Mouse (Mus musculus): ENCODE data around the gene Ptprd. TPM values are rescaled to one million over a fixed set of nuclear protein-coding genes. Genes with fewer than 3 reads are reported as not detected.
"Not testable (repeated sequence)": the region's sequence is repeated elsewhere in the genome, so short reads cannot be mapped to it uniquely, and the experiment has no call there.

Ptprd gene
- polyA plus RNA-seq, 1 experiment: 1.2 TPM

DNA sequence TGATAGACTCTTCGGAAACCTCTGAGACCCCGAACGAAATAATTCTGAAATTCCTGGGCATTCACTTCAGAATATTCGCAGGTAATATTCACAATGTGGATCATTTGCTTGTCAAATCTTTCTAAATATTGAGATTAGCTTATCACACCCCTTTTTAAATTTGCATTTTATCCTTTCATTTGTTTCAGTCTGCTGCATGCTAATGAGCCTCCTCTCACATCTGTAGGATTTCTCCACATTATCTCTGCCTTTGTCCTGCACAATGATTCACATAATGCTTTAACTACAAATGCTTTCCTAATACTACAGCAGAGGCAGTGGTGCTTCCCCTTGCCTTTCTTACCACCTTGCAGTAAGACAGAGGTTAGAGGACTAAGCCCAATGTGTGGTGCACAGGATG is 229.7 kb downstream of the Ptprd start:
- H3K36me3 ChIP-seq (ENCODE audit: control insufficient read depth, insufficient read depth): no peaks in the 10 kb centered on the region
- no peaks in the 10 kb centered on the region for H3K27me3 ChIP-seq (ENCODE audit: control insufficient read depth, insufficient read depth, insufficient read length)
- H3K79me2 ChIP-seq (ENCODE audit: control insufficient read depth, insufficient read depth): no peaks in the 10 kb centered on the region
- no peaks in the 10 kb centered on the region for H3K79me3 ChIP-seq (ENCODE audit: low read depth)
- no peak for TF ChIP-seq MAX (IDR thresholded peaks at IDR 0.05)
- TF ChIP-seq MYOG (IDR thresholded peaks at IDR 0.05; ENCODE audit: control insufficient read depth, extremely low read depth, insufficient read length): no peak
- no peak overlapping the region for H3ac ChIP-seq (ENCODE audit: control insufficient read depth, insufficient read length, low read depth)
- no peak overlapping the region for H3K4me3 ChIP-seq (ENCODE audit: insufficient read depth, poor library complexity, severe bottlenecking)

DNA sequence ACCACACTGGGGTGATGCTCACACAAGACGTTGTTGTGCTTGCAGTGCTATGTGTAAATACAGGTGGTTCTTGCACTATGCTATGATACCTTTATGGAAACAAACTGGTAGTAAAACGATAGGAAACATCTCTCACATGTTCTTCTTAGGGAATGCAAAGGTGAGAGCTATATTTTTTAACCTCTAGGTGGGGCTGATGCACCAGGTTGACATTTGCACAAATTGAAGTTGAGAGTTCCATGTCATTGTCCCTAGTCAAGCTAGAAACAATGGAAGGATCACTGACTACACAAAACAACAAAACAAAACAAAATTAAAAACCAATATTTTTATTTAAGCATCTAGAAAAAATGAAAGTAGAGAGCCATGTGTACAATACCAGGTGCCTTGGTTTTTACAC is 250.1 kb downstream of the Ptprd start:
- Histone ChIP-seq H3K4me3 (ENCODE audit: insufficient read depth, poor library complexity, severe bottlenecking) (no peak overlapping the region), H3K79me2 (ENCODE audit: control insufficient read depth, insufficient read depth) (no peaks in the 10 kb centered on the region), H3K36me3 (ENCODE audit: control insufficient read depth, insufficient read depth) (no peaks in the 10 kb centered on the region), H3K79me3 (ENCODE audit: low read depth) (no peaks in the 10 kb centered on the region), H3ac (ENCODE audit: control insufficient read depth, insufficient read length, low read depth) (no peak overlapping the region), H3K27me3 (ENCODE audit: control insufficient read depth, insufficient read depth, insufficient read length) (no peaks in the 10 kb centered on the region)
- no peak for TF ChIP-seq USF1 (IDR thresholded peaks at IDR 0.05; ENCODE audit: low read depth)
- no peak for TF ChIP-seq MAX (IDR thresholded peaks at IDR 0.05)
- no peak for TF ChIP-seq CTCF (IDR thresholded peaks at IDR 0.05; ENCODE audit: control insufficient read depth, insufficient read depth, insufficient read length)
- no peak for TF ChIP-seq MYOG (IDR thresholded peaks at IDR 0.05; ENCODE audit: control insufficient read depth, extremely low read depth, insufficient read length)
- no peak for TF ChIP-seq FOSL1 (IDR thresholded peaks at IDR 0.05; ENCODE audit: insufficient read depth, low read length, poor library complexity, severe bottlenecking)
- no peak for TF ChIP-seq CEBPB (IDR thresholded peaks at IDR 0.05; ENCODE audit: low read depth)
- no peak for TF ChIP-seq MYOD1 (IDR thresholded peaks at IDR 0.05; ENCODE audit: control insufficient read depth, insufficient read length, low read depth)

DNA sequence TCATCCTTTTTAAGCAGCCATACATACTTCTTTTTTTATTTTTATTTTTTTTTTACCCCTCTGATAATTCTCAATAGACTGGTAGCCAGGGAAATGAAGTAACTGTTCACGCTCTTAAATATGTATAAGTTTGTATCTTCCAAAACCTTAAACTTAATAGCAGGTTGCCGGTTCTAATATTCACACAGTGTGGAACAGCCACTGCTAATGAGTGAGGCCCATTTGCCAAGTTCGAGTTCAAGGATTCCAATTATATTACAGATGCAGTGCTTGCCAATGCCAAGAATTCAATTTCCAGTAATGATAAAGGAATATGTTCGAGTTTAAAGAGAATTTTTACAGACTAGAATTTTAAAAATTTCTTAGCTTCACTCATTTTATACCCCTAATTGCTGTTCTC is 322.3 kb downstream of the Ptprd start:
- Histone ChIP-seq H3K79me3 (ENCODE audit: low read depth) (no peaks in the 10 kb centered on the region), H3ac (ENCODE audit: control insufficient read depth, insufficient read length, low read depth) (no peak overlapping the region), H3K36me3 (ENCODE audit: control insufficient read depth, insufficient read depth) (no peaks in the 10 kb centered on the region), H3K79me2 (ENCODE audit: control insufficient read depth, insufficient read depth) (no peaks in the 10 kb centered on the region), H3K4me3 (ENCODE audit: insufficient read depth, poor library complexity, severe bottlenecking) (no peak overlapping the region), H3K27me3 (ENCODE audit: control insufficient read depth, insufficient read depth, insufficient read length) (no peaks in the 10 kb centered on the region)
- TF ChIP-seq MYOD1 (IDR thresholded peaks at IDR 0.05; ENCODE audit: control insufficient read depth, insufficient read length, low read depth) (no peak), MYOG (IDR thresholded peaks at IDR 0.05; ENCODE audit: control insufficient read depth, extremely low read depth, insufficient read length) (no peak), CEBPB (IDR thresholded peaks at IDR 0.05; ENCODE audit: low read depth) (no peak), FOSL1 (IDR thresholded peaks at IDR 0.05; ENCODE audit: insufficient read depth, low read length, poor library complexity, severe bottlenecking) (no peak), MAX (IDR thresholded peaks at IDR 0.05) (no peak)

GRCm38 (mm10) chr4:77880213-77880612 is 331.5 kb downstream of the Ptprd start:
- Histone ChIP-seq H3K36me3 (ENCODE audit: control insufficient read depth, insufficient read depth) (no peaks in the 10 kb centered on the region), H3K27me3 (ENCODE audit: control insufficient read depth, insufficient read depth, insufficient read length) (no peaks in the 10 kb centered on the region), H3K4me3 (ENCODE audit: insufficient read depth, poor library complexity, severe bottlenecking) (no peak overlapping the region), H3K79me3 (ENCODE audit: low read depth) (no peaks in the 10 kb centered on the region), H3K79me2 (ENCODE audit: control insufficient read depth, insufficient read depth) (no peaks in the 10 kb centered on the region), H3ac (ENCODE audit: control insufficient read depth, insufficient read length, low read depth) (no peak overlapping the region)
- TF ChIP-seq MAX (IDR thresholded peaks at IDR 0.05) (no peak), CEBPB (IDR thresholded peaks at IDR 0.05; ENCODE audit: low read depth) (no peak), FOSL1 (IDR thresholded peaks at IDR 0.05; ENCODE audit: insufficient read depth, low read length, poor library complexity, severe bottlenecking) (no peak), USF1 (IDR thresholded peaks at IDR 0.05; ENCODE audit: low read depth) (no peak), MYOG (IDR thresholded peaks at IDR 0.05; ENCODE audit: control insufficient read depth, extremely low read depth, insufficient read length) (no peak)

- no peak overlapping the region for H3ac ChIP-seq (ENCODE audit: control insufficient read depth, insufficient read length, low read depth)
- no peak for TF ChIP-seq MYOG (IDR thresholded peaks at IDR 0.05; ENCODE audit: control insufficient read depth, extremely low read depth, insufficient read length)
- no peaks in the 10 kb centered on the region for H3K27me3 ChIP-seq (ENCODE audit: control insufficient read depth, insufficient read depth, insufficient read length)
- H3K79me3 ChIP-seq (ENCODE audit: low read depth): no peaks in the 10 kb centered on the region
- H3K79me2 ChIP-seq (ENCODE audit: control insufficient read depth, insufficient read depth): no peaks in the 10 kb centered on the region
- H3K36me3 ChIP-seq (ENCODE audit: control insufficient read depth, insufficient read depth): no peaks in the 10 kb centered on the region
- H3K4me3 ChIP-seq (ENCODE audit: insufficient read depth, poor library complexity, severe bottlenecking): no peak overlapping the region
These were observed 350.5 kb downstream of the Ptprd start for GRCm38 (mm10) chr4:77861269-77861668.

GRCm38 (mm10) chr4:77797391-77797790 is 414.4 kb downstream of the Ptprd start:
- not testable (repeated sequence) for H3K27me3 ChIP-seq (ENCODE audit: control insufficient read depth, insufficient read depth, insufficient read length); H3K36me3 ChIP-seq (ENCODE audit: control insufficient read depth, insufficient read depth); H3K79me2 ChIP-seq (ENCODE audit: control insufficient read depth, insufficient read depth); H3K4me3 ChIP-seq (ENCODE audit: insufficient read depth, poor library complexity, severe bottlenecking); H3ac ChIP-seq (ENCODE audit: control insufficient read depth, insufficient read length, low read depth); H3K79me3 ChIP-seq (ENCODE audit: low read depth)

DNA sequence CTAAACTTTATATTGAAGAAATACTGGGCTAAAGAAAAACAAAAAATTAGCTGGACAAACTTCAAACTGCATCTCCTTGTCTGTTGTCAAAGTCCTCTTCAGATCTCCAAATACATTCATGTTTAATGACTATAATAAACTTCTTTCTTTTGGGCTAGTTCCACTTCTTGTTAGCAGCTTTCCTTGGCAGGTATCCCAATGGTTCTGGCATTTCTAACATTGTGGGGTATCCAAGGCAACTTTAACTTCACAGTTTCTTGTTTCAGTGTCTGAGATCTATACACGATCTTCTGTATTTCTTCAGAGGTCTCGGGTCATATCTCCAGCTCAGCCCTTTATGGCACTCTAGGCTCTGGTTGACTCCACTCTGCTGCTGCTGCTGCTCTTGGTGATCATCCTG is 434.5 kb downstream of the Ptprd start:
- no peaks in the 10 kb centered on the region for H3K79me2 ChIP-seq (ENCODE audit: control insufficient read depth, insufficient read depth)
- no peaks in the 10 kb centered on the region for H3K27me3 ChIP-seq (ENCODE audit: control insufficient read depth, insufficient read depth, insufficient read length)
- no peaks in the 10 kb centered on the region for H3K36me3 ChIP-seq (ENCODE audit: control insufficient read depth, insufficient read depth)
- H3K4me3 ChIP-seq (ENCODE audit: insufficient read depth, poor library complexity, severe bottlenecking): no peak overlapping the region
- TF ChIP-seq USF1 (IDR thresholded peaks at IDR 0.05; ENCODE audit: low read depth): no peak
- no peak for TF ChIP-seq CEBPB (IDR thresholded peaks at IDR 0.05; ENCODE audit: low read depth)
- TF ChIP-seq MYOD1 (IDR thresholded peaks at IDR 0.05; ENCODE audit: control insufficient read depth, insufficient read length, low read depth): no peak
- no peak for TF ChIP-seq MAX (IDR thresholded peaks at IDR 0.05)
- TF ChIP-seq MYOG (IDR thresholded peaks at IDR 0.05; ENCODE audit: control insufficient read depth, extremely low read depth, insufficient read length): no peak
- TF ChIP-seq CTCF (IDR thresholded peaks at IDR 0.05; ENCODE audit: control insufficient read depth, insufficient read depth, insufficient read length): no peak
- TF ChIP-seq FOSL1 (IDR thresholded peaks at IDR 0.05; ENCODE audit: insufficient read depth, low read length, poor library complexity, severe bottlenecking): no peak
- no peaks in the 10 kb centered on the region for H3K79me3 ChIP-seq (ENCODE audit: low read depth)
- H3ac ChIP-seq (ENCODE audit: control insufficient read depth, insufficient read length, low read depth): no peak overlapping the region
